Mouse (Mus musculus) liver, embryonic 12.5 days (tissue): Measurements from ENCODE around the gene Amd1. TPM values are rescaled to one million over a fixed set of nuclear protein-coding genes. Genes with fewer than 3 reads are reported as not detected.

ENCODE experiments used
- ATAC-seq: fragments of 200-750 bp; cut with Nextera tagmentation; 2 replicates; pipeline ENCODE4 v1.8.0; 2017; ENCODE audit warnings: moderate number of reproducible peaks, mild to moderate bottlenecking, moderate library complexity
- H3K27ac ChIP-seq: fragments of 300-500 bp; sonication (generic); 2 replicates; pipeline ENCODE4 v1.5.1; 2016; ENCODE audit warnings: mild to moderate bottlenecking
- H3K27me3 ChIP-seq: fragments of 300-500 bp; sonication (generic); replicated peaks from 2 replicates; pipeline ENCODE4 v1.6.1; 2016; ENCODE audit warnings: mild to moderate bottlenecking, moderate library complexity
- H3K36me3 ChIP-seq: fragments of 300-500 bp; sonication (generic); 2 replicates; pipeline ENCODE4 v1.6.1; 2016; ENCODE audit warnings: mild to moderate bottlenecking, moderate library complexity
- H3K4me1 ChIP-seq: fragments of 300-500 bp; sonication (generic); 2 replicates; pipeline ENCODE4 v1.6.1; 2016
- H3K4me2 ChIP-seq: fragments of 300-500 bp; sonication (generic); 2 replicates; pipeline ENCODE4 v1.6.1; 2016; ENCODE audit warnings: mild to moderate bottlenecking, moderate library complexity
- H3K4me3 ChIP-seq: fragments of 300-500 bp; sonication (generic); 2 replicates; pipeline ENCODE4 v1.5.1; 2016; ENCODE audit warnings: mild to moderate bottlenecking, moderate library complexity
- H3K9ac ChIP-seq: fragments of 300-500 bp; sonication (generic); 2 replicates; pipeline ENCODE4 v1.6.1; 2016; ENCODE audit warnings: mild to moderate bottlenecking, moderate library complexity
- H3K9me3 ChIP-seq: fragments of 300-500 bp; sonication (generic); replicated peaks from 2 replicates; pipeline ENCODE4 v1.6.1; 2016; ENCODE audit warnings: mild to moderate bottlenecking, moderate library complexity
- WGBS: fragments of 180-500 bp; shearing (Covaris S2); methylation state at CpG from one replicate; pipeline ENCODE4 v1.1.7; 2016; ENCODE audit not compliant: insufficient replicate concordance; 5-methylcytosine and 5-hydroxymethylcytosine counted together
- polyA plus RNA-seq: library from polyadenylated mRNA; unstranded; fragments of >200 nt; fragmentation: Nextera tagmentation; extraction: Ambion mirVana; gene quantifications from 2 replicates; pipeline ENCODE4 v1.2.1, GENCODE M21; 2016

The Amd1 gene
- polyA plus RNA-seq, 1 experiment from 2014 or later: 90.3 TPM

DNA sequence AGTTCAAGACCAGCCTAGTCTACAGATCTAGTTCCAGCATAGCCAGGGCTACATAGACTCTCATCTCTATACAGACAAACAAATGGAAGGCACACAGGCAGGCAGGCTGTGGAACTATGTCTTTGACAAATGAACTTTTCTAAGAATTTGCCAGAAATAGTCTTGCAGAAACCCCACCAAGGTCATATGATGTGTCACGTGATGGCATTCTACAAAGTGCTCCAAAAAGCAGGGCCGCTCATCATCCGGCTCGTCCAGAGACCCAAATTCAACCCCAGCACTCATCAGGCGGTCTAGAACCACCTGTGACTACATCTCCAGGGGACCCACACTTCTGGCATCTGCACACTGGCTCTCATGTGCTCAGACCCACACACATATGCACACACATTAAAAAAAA lies 64.2 kb downstream of the Amd1 start:
- Histone ChIP-seq H3K9ac (no peak overlapping the region), H3K36me3 (peaks cover 96% of the 10 kb centered on the region), H3K27ac (no peak overlapping the region), H3K4me3 (no peak overlapping the region), H3K27me3 (no peaks in the 10 kb centered on the region), H3K4me1 (no peaks in the 10 kb centered on the region), H3K4me2 (no peak overlapping the region), H3K9me3 (no peaks in the 10 kb centered on the region)
- 83% methylated on average over 5 of the region's 5 CpGs for WGBS
- ATAC-seq: no peak

Other genes with a start within 250 kb of the Amd1 start
- 93.9 and 99.9 TPM in 2 replicates for gene Slc16a10, start 159.9 kb downstream of the Amd1 start, polyA plus RNA-seq
- gene Rpf2, start 55.1 kb downstream of the Amd1 start, polyA plus RNA-seq: 71.2 and 72.4 TPM in 2 replicates
- 58.3 and 62.7 TPM in 2 replicates for gene Gtf3c6, start 44.1 kb downstream of the Amd1 start, polyA plus RNA-seq
- gene Cdk19, start 37.4 kb upstream of the Amd1 start, polyA plus RNA-seq: 4.4 and 4.8 TPM in 2 replicates